Mouse (Mus musculus): ENCODE results near the gene Hat1.

Gene Hat1

DNA sequence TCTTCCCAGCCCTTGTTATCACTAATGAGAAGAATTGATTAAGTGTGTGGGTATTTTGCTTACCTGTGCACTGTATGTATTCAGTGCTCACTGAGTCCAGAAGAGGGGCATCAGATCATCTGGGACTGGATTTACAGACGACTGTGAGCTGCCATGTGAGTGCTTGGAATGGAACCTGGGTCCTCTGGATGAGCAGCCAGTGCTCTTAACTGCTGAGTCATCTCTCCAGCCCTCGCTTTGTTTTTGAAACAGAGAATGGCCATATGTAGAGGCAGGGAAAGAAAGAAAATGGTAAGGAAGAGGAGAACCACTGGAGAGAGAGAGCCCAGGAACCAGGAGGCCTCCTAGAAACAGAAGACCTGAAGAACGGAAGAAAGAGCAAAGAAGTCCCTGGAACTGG lies 73.8 kb downstream of the Hat1 start:
- DNase-seq (ENCODE audit: inconsistent ontology term), result no peak

DNA sequence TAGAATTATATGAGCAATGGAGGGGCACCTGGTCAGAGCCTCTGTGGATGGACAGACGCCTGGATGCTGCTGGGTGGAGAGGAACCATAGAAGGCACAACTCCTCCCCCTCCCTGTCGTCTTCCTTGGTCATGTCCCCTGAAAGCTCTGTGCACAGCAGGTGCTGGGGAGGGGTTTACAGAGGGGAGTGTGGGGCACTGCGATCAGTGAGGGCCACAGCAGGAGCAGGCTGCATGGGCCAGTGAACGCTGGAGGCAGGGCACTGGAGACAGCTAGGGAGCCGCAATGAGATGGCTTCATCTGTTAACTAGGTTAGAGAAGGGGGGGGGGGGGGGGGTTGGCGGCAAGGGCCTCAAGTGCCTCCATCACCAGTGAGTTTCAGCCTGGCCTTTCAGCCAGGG lies 77.3 kb downstream of the Hat1 start:
- no peak for DNase-seq (ENCODE audit: inconsistent ontology term)

DNA sequence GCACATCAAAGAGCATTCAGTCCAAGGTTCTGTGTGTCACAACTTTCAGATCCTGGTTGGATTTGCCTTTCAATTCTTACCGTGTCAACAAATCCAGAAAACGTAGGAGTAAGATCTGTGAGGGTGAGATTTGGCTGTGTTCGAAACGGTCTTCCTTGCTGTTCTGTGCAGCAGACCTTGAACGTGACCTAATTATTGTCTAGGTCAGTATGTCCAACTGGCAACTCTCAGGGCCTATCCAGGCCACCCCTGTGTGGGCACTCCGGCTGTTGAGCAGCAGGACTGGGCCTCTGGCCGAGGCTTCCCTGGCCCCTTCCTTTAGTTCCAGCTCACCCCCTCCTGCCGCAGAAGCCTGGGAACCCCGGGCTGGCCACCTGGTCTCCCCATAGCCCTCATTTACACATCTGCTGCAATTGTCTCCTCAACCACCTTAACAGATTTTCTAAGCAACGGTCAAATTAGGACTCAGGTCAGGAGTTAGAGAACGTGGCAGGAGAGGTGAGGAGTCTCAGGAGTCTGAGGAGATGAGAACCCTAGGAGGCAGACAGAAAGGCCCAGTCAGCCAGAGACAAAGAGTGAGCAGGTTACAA lies 78.2 kb downstream of the Hat1 start:
- peak; percentile 48 for DNase-seq (ENCODE audit: inconsistent ontology term)

DNA sequence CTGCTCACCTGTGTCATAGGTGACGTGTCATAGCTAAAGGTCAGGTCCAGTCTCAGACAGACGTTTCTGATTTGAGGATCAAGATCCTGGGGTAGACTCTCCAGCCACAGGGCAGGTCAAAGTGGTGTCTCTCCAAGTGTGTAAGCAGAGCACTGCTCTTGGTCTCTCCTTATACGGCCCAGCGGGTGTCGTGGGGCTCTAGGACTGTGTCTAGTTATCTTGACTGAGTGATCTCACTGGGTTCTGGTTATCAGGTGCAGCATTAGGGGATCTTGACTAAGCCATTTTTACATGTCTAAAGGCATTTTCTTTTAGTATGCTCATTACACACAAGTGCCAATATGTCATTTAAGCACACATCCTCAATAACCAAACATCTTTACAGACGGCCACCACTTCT lies 82.3 kb downstream of the Hat1 start:
- DNase-seq (ENCODE audit: inconsistent ontology term), result no peak

DNA sequence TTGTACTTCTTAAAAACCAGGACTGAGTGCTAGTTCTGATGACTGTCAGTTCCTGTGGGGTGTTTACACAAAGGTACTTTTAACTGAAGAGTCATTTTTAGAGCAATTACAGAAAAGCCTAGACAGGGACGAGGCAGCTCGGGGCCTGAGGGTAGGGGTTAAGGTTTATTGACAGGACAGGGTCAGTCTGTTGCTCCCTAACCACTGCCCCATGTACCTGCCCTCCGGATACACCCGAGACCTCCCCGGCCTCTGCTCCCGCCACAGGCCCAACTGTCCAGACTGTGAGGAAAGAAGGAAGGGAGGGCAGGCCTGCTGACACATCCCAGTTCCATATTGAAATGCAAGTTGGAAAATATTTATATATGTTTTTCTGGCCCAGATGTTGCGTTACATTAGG lies 85.1 kb downstream of the Hat1 start:
- DNase-seq (ENCODE audit: inconsistent ontology term), result no peak

DNA sequence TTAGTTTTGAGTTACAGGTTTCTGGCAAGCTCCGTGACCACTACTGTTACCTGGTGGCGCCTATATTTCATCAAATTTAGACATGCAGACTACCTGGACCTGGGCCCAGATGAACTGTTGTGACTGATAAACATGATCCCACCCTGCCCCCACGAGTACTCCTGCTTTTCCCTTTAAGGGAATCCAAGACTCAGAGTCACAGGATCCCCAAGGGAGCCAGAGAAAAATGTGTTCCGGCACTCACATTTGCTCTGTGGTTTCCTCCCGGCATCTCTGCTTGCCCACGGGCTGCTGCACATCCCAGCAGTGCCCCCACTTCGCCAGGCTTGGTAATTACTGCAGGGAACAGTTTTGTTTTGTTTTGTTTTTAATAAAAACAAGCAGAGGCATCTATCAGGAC lies 85.6 kb downstream of the Hat1 start:
- DNase-seq (ENCODE audit: inconsistent ontology term), result peak; percentile 30

DNA sequence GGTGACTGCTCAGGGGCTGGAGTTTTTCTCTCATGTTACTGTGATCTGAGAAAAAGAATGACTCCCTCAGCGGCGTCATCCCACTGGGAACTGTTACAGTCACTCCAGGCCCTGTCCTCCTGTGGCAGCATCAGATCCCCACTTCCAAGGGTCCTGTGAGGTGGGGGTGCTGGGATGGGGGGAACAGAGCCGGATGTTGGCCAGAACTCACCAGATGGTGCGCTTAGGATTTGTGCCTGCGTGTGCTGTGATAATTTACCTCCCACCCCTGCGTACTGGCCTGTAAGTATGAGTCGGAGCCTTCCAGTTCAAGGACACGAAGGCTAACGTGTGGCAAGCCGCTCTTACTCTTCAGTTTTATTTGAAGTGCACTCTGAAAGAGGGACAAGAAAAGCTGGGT lies 86.6 kb downstream of the Hat1 start:
- no peak for DNase-seq (ENCODE audit: inconsistent ontology term)

DNA sequence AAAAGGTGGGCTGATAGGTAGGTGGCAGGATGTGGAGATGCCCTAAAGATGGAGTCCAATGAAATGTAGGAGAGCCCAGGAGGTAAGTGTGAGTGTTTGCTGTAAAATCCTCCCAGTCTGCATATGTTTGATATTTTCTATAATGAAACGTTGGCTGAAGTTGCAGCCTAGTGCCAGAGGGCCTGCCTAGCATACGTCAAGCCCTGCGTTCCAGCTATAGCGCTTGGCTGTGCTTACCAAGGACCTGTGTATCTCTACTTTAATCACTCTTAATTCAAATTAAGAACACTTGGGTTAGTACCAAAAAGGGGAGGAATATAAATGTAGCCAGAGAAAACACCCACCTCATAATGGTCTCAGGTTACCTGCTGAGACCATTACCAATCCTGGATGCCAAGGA lies 87.0 kb downstream of the Hat1 start:
- no peak for DNase-seq (ENCODE audit: inconsistent ontology term)

DNA sequence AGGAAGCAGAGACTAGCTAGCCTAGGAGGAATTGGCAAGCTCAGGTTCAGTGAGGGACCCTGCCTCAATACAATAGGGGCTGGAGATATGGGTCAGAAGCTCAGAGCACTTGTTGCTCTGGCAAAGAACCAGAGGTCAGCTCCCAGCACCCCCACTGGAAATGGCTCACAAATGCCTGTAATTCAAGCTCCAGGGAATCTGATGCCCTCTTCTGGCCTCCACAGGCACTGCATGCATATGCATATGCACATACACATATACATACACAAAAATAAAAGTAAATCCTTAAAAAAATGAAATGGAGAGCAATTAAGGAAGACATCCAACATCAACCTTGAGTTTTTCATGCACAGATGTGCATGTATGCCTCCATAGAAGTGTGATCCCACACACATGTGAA lies 89.0 kb downstream of the Hat1 start:
- DNase-seq (ENCODE audit: inconsistent ontology term), result no peak

DNA sequence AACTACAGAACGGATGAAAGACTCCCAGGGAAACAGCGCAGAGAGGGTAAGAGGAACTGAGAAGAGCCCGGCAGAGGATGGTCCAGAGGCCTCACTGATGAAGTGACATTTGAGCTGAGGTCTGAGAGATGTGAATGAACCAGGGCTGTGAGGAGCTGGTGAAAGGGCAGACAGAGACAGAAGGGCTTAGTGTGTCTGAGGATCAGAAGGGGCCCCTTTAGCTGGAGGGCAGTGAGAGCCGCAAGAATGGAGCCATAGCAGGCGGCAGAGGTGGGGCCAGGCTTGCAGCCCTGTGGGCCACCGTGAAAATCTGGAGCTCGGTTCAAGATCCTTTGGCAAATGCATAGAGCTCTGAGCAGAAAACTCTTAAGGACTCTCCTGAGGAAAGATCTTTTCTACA lies 91.2 kb downstream of the Hat1 start:
- DNase-seq (ENCODE audit: inconsistent ontology term), result no peak

DNA sequence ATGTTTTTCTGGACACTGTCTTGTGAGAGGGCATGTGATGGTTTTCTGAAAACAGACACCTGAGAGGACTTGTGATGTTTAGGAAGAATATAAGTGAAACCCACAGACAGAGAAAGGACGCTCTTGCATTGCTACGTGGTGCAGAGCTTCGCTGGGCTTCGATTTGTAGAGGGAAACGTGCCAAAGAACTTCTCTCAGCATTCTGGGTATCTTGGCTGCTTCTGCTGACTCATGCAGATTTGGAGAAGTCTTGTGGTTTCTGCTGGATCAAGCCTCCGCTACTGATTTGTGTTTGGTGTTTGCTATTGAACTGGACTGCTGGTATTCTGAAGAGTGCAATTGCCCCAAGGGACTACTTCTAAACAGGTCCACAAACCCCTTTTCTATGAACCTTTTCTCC lies 93.1 kb downstream of the Hat1 start:
- DNase-seq (ENCODE audit: inconsistent ontology term), result no peak

DNA sequence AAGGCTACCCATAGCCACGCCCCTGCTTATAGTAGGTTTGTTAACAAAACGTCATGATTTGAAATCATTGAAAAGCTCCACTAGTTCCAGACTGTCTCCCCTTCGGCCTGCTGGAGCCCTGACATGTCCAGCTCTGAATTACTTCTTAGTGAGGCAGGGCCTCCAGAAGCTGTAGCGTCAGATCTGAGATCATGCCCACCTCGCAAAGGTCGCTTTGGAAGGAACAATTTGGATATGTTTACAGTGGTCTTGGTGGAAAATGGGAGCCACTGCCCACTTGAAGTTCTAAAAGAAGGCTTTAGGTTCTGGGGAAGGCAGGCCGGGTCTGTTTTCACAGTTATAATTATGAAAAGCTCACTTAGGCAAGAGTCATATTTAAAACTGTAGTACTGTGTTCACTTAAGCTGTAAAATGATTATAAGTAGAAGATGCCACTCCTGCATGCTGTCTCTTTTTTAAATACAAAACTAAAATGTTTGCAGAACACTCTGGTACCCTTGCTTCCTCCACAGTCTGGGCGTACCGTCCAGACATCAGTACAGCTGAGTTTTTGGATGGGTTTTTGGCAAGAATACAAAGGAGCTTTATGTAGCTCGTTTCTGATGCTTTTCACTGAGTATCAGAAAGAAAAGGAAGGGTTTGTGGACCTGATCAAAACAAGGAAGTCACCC lies 94.4 kb downstream of the Hat1 start:
- no peak for DNase-seq (ENCODE audit: inconsistent ontology term)

DNA sequence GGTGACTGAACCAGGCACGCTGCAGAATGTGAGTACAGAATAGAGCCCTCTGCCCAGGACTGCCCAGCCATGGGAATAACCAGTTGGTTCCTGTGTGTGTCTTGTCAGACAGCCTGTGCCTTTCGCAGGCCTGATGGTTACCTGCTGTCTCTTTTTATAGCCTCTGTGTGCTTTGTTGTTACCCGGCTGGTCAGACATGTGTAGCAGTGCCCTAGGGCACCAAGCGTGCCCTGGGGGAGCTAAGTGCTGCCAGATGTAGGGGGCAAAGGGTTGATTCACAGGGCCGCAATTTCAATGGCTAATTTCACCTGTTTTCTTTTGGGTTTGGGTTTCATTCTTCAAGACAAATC lies 94.9 kb downstream of the Hat1 start:
- no peak for DNase-seq (ENCODE audit: inconsistent ontology term)

Measured in Muller cell, postnatal 12 days (primary cell).